Mouse (Mus musculus) thymus, postnatal 0 days (tissue): ENCODE measurements around the gene Inka2. TPM values are rescaled to one million over a fixed set of nuclear protein-coding genes. Genes with fewer than 3 reads are reported as not detected.

Experiments
- polyA plus RNA-seq: library from polyadenylated mRNA; unstranded; fragments of >200 nt; fragmentation: Nextera tagmentation; extraction: Ambion mirVana; gene quantifications from 2 replicates; pipeline ENCODE4 v1.2.1, GENCODE M21; 2015

The Inka2 gene
- polyA plus RNA-seq, 1 experiment from 2014 or later, result 2.6 TPM

Other genes with a start within 250 kb of the Inka2 start
- 36.6 and 41.1 TPM in 2 replicates for gene Ddx20, start 17.0 kb upstream of the Inka2 start, polyA plus RNA-seq
- gene Rap1a, start 96.7 kb downstream of the Inka2 start, polyA plus RNA-seq, result 207 and 222 TPM in 2 replicates
- gene Adora3, start 166.3 kb downstream of the Inka2 start, polyA plus RNA-seq, result 0.33 and 0.82 TPM in 2 replicates
- gene Tmigd3, start 166.3 kb downstream of the Inka2 start, polyA plus RNA-seq, result 1.4 TPM in 2 replicates
- 3.7 and 3.9 TPM in 2 replicates for gene I830077J02Rik, start 228.1 kb downstream of the Inka2 start, polyA plus RNA-seq